Mouse (Mus musculus) small intestine, adult 2 months (tissue): ENCODE results near the gene Egfl8.

ENCODE experiments used
- CTCF ChIP-seq: fragments of 200-500 bp; IDR thresholded peaks from 2 replicates; pipeline ENCODE4 v1.5.1; 2012; ENCODE audit warnings: low read depth, mild to moderate bottlenecking, control low read depth, inconsistent platforms, low read length, moderate library complexity, mixed read lengths; ENCODE audit not compliant: insufficient replicate concordance, insufficient read length; ENCODE audit errors: extremely low read depth
- POLR2A ChIP-seq: fragments of 200-500 bp; IDR thresholded peaks from 2 replicates; pipeline ENCODE4 v1.6.1; 2012; ENCODE audit warnings: low read depth, mild to moderate bottlenecking, control low read depth, inconsistent platforms, low read length, moderate library complexity

DNA sequence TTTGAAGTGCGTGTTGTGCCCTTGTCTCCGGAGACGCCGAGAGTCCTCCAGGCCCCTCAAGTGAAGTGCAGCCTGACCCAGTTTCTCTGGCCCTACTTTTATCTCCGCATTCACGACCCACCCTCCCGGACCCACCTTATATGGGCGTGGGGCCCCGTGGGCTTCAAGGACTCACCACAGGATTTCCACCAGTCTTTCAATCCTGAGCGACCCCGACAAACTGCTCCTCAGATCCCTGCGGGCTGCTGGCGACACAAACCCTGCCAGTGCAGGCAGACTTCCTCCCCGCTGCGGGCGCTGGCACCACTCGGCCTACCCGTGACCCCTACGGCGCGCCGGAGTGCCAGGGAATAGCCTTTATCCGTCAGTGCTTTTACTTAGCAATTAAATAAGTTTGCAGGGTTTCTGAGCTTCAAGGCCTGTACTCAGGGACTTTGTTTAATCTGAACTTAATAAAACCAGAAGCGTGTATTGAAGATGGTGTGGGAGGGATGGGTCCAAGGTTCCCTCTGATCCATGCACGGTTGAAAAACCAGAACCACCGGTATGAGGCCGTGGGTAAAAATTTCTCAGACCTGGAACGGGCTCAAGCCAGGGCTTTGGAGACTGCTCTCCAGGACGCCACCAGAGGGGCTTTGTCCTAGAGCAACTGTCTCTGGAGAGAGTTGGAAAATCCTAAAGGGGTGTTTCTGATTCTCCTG is 12.3 kb upstream of the Egfl8 start, which contains the start of gene Ppt2:
- TF ChIP-seq POLR2A (0 out of 2 replicates have a peak, but pooled peaks have one; percentile 29), CTCF (no peak)
